Mouse (Mus musculus): ENCODE results near the gene Tet1.

GRCm38 (mm10) chr10:62851025-62851424, 57.8 kb downstream of the Tet1 start:
- TF ChIP-seq CTCF (IDR thresholded peaks at IDR 0.05) = no peak
- no peak for TF ChIP-seq EP300 (IDR thresholded peaks at IDR 0.05)
